Mouse (Mus musculus): ENCODE measurements around the gene Aagab.

GRCm38 (mm10) chr9:63623895-63624569, 21.6 kb downstream of the Aagab start:
- no peak for TF ChIP-seq GATA1 (IDR thresholded peaks at IDR 0.05; ENCODE audit: borderline replicate concordance, low read length)
- TF ChIP-seq FLI1 (IDR thresholded peaks at IDR 0.05; ENCODE audit: low read length) = no peak
